In the genomic region with DNA sequence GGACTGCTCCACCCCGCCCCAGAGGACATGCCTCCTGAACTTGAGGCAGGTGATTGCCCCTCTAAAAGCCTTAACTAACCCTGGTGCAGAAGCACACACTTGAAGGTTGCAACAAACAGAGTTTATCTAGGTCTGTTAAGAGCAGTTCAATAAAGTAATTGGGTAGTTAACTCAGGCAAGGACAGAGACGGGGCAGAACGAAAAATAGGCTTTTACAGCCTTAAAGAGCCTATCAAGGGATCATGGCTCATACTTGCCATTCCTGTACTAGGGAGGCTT, we compare ENCODE assay signal across 10 mouse cellular contexts. TPM values are rescaled to one million over a fixed set of nuclear protein-coding genes. Genes with fewer than 3 reads are reported as not detected.
DNase-seq lines count a peak whose midpoint lies in the region; ATAC-seq and TF ChIP-seq lines count a peak whose summit lies in the region.
"Had no signal": no experiment of that assay in that cellular context is flagged by ENCODE, and none has a peak within 500 bp of the region (broad histone marks: within the 10 kb centered on the region; RNA-seq: fewer than 3 reads in every experiment).

No protein-coding gene starts in this region.

- 75% methylated on average over 3 of the region's 3 CpGs for WGBS in heart, embryonic 12.5 days
- WGBS in lung, embryonic 15.5 days: 70% methylated on average over 3 of the region's 3 CpGs
- WGBS in lung, adult 2 months: 49% methylated on average over 3 of the region's 3 CpGs
- 77% methylated on average over 3 of the region's 3 CpGs for WGBS in embryonic facial prominence, embryonic 12.5 days
- WGBS in liver, postnatal 0 days (ENCODE audit: insufficient replicate concordance): 76% methylated on average over 3 of the region's 3 CpGs

- H3K9ac ChIP-seq in heart, embryonic 12.5 days: no peak overlapping the region
- H3K9ac ChIP-seq in lung, embryonic 15.5 days: no peak overlapping the region
- H3K9ac ChIP-seq in embryonic facial prominence, embryonic 12.5 days: no peak overlapping the region
- peak overlapping the region; percentile 60 for H3K9ac ChIP-seq in liver, postnatal 0 days (replicated peaks)

- H3K4me1 ChIP-seq in heart, embryonic 12.5 days (replicated peaks): peaks cover 51% of the 10 kb centered on the region
- H3K4me1 ChIP-seq in lung, embryonic 15.5 days: peaks cover 43% of the 10 kb centered on the region
- H3K4me1 ChIP-seq in lung, adult 2 months (ENCODE audit: control insufficient read depth, insufficient read depth, low read length): peaks cover 13% of the 10 kb centered on the region
- H3K4me1 ChIP-seq in embryonic facial prominence, embryonic 12.5 days: peaks cover 31% of the 10 kb centered on the region
- peaks cover 42% of the 10 kb centered on the region for H3K4me1 ChIP-seq in liver, postnatal 0 days (ENCODE audit: insufficient read depth)

- H3K36me3 ChIP-seq in heart, embryonic 12.5 days: peaks cover 19% of the 10 kb centered on the region
- H3K36me3 ChIP-seq in lung, embryonic 15.5 days: peaks cover 15% of the 10 kb centered on the region
- H3K36me3 ChIP-seq in embryonic facial prominence, embryonic 12.5 days: peaks cover 23% of the 10 kb centered on the region
- H3K36me3 ChIP-seq in liver, postnatal 0 days (replicated peaks; ENCODE audit: insufficient read depth, low read length): peaks cover 13% of the 10 kb centered on the region; the same call in 1 of the 2 replicates

- H3K9me3 ChIP-seq in heart, embryonic 12.5 days (replicated peaks): no peaks in the 10 kb centered on the region
- H3K9me3 ChIP-seq in lung, embryonic 15.5 days: no peaks in the 10 kb centered on the region
- no peaks in the 10 kb centered on the region for H3K9me3 ChIP-seq in embryonic facial prominence, embryonic 12.5 days
- no peaks in the 10 kb centered on the region for H3K9me3 ChIP-seq in liver, postnatal 0 days (ENCODE audit: low read length)

- no peak overlapping the region for H3K4me3 ChIP-seq in heart, embryonic 12.5 days
- H3K4me3 ChIP-seq in lung, embryonic 15.5 days: no peak overlapping the region
- no peak overlapping the region for H3K4me3 ChIP-seq in lung, adult 2 months (replicated peaks; ENCODE audit: extremely low read depth, low read depth, low read length)
- 0 out of 2 replicates have a peak overlapping the region, but pooled peaks have one; percentile 36 for H3K4me3 ChIP-seq in embryonic facial prominence, embryonic 12.5 days
- H3K4me3 ChIP-seq in liver, postnatal 0 days (ENCODE audit: low read depth, low read length): no peak overlapping the region

- H3K27me3 ChIP-seq in heart, embryonic 12.5 days (replicated peaks): no peaks in the 10 kb centered on the region
- H3K27me3 ChIP-seq in lung, embryonic 15.5 days: no peaks in the 10 kb centered on the region
- H3K27me3 ChIP-seq in embryonic facial prominence, embryonic 12.5 days: no peaks in the 10 kb centered on the region
- no peaks in the 10 kb centered on the region for H3K27me3 ChIP-seq in liver, postnatal 0 days (ENCODE audit: insufficient read depth, low read length)

- TF ChIP-seq POLR2A in lung, adult 2 months (IDR thresholded peaks at IDR 0.05; ENCODE audit: borderline replicate concordance, extremely low read depth, low read depth, low read length): no peak

- no peak for ATAC-seq in heart, embryonic 12.5 days (ENCODE audit: insufficient number of reproducible peaks, low FRiP score)
- no peak for ATAC-seq in lung, embryonic 15.5 days (ENCODE audit: borderline replicate concordance, extremely low read depth, low FRiP score, low TSS enrichment)
- no peak for ATAC-seq in embryonic facial prominence, embryonic 12.5 days (ENCODE audit: insufficient number of reproducible peaks, insufficient read depth, low FRiP score, low TSS enrichment)
- ATAC-seq in liver, postnatal 0 days: no peak

- 0 out of 2 replicates have a peak overlapping the region, but pooled peaks have one; percentile 50 for H3K27ac ChIP-seq in heart, embryonic 12.5 days (ENCODE audit: poor library complexity, severe bottlenecking)
- peak overlapping the region; percentile 80 for H3K27ac ChIP-seq in lung, embryonic 15.5 days
- peak overlapping the region; percentile 70 for H3K27ac ChIP-seq in embryonic facial prominence, embryonic 12.5 days
- peak overlapping the region; percentile 52 for H3K27ac ChIP-seq in liver, postnatal 0 days (ENCODE audit: low read depth)

- no peak for TF ChIP-seq EP300 in liver, postnatal 0 days (IDR thresholded peaks at IDR 0.05; ENCODE audit: low read depth)

- no peak for TF ChIP-seq CTCF in lung, adult 2 months (IDR thresholded peaks at IDR 0.05; ENCODE audit: insufficient read depth, low read length)
- no peak for TF ChIP-seq CTCF in liver, postnatal 0 days (IDR thresholded peaks at IDR 0.05; ENCODE audit: low read depth)

- no peak overlapping the region for H3K4me2 ChIP-seq in heart, embryonic 12.5 days
- H3K4me2 ChIP-seq in lung, embryonic 15.5 days: peak overlapping the region; percentile 94; the same call in 1 of the 2 replicates
- 0 out of 2 replicates have a peak overlapping the region, but pooled peaks have one; percentile 52 for H3K4me2 ChIP-seq in embryonic facial prominence, embryonic 12.5 days (replicated peaks)
- H3K4me2 ChIP-seq in liver, postnatal 0 days (ENCODE audit: low read depth, low read length): peak overlapping the region; percentile 98

- no peak for DNase-seq in heart, postnatal 4 days
- DNase-seq in lung, adult 2 months: no peak
- DNase-seq in liver, postnatal 0 days: peak; percentile 12
- no peak for DNase-seq in thymus, postnatal 10 days (ENCODE audit: low spot score in 2 of 2)
- no peak for DNase-seq in yolk sac, embryonic 10.5 days (ENCODE audit: low spot score)
- DNase-seq: cerebellum, postnatal 14 days had no signal

RNA-seq across cellular contexts. Expression of a gene that starts 2.1 kb away (rescaled TPM):
- 21.3 and 22.8 TPM in 2 replicates for polyA plus RNA-seq in heart, embryonic 12.5 days (2016; fragmentation: Nextera tagmentation; extraction: Ambion mirVana)
- total RNA-seq in heart, postnatal 4 days (2021): 10 to 100 TPM; 27.3 to 32.3 TPM
- polyA plus RNA-seq in lung, embryonic 15.5 days (2015; fragmentation: Nextera tagmentation; extraction: Ambion mirVana): 23.5 and 25.2 TPM in 2 replicates
- 34.7 and 39.9 TPM in 2 replicates for polyA plus RNA-seq in lung, adult 2 months (2012; rRNA removed)
- polyA plus RNA-seq in embryonic facial prominence, embryonic 12.5 days (2016; fragmentation: Nextera tagmentation; extraction: Ambion mirVana): 47.1 and 48.6 TPM in 2 replicates
- 6.3 and 8.8 TPM in 2 replicates for polyA plus RNA-seq in liver, postnatal 0 days (2015; fragmentation: Nextera tagmentation; extraction: Ambion mirVana)

RNA-seq across cellular contexts. Expression of a gene that starts 10.7 kb away (rescaled TPM):
- polyA plus RNA-seq in heart, embryonic 12.5 days (2016; fragmentation: Nextera tagmentation; extraction: Ambion mirVana): 2.7 and 3.0 TPM in 2 replicates
- 1 to 10 TPM; 1.4 to 1.5 TPM for total RNA-seq in heart, postnatal 4 days (2021)
- polyA plus RNA-seq in lung, embryonic 15.5 days (2015; fragmentation: Nextera tagmentation; extraction: Ambion mirVana): 3.0 and 3.6 TPM in 2 replicates
- 7.2 and 10.2 TPM in 2 replicates for polyA plus RNA-seq in lung, adult 2 months (2012; rRNA removed)
- 7.7 and 9.8 TPM in 2 replicates for polyA plus RNA-seq in embryonic facial prominence, embryonic 12.5 days (2016; fragmentation: Nextera tagmentation; extraction: Ambion mirVana)
- polyA plus RNA-seq in liver, postnatal 0 days (2015; fragmentation: Nextera tagmentation; extraction: Ambion mirVana): 0.39 and 0.55 TPM in 2 replicates

RNA-seq across cellular contexts. Expression of a gene that starts 14.5 kb away (rescaled TPM):
- polyA plus RNA-seq in heart, embryonic 12.5 days (2016; fragmentation: Nextera tagmentation; extraction: Ambion mirVana): not detected in 2 replicates
- under 1 TPM in 1 of 2 experiments, not detected in 1; 0.23 TPM for total RNA-seq in heart, postnatal 4 days (2021)
- polyA plus RNA-seq in lung, embryonic 15.5 days (2015; fragmentation: Nextera tagmentation; extraction: Ambion mirVana): not detected in 2 replicates
- 0.07 and 0.09 TPM in 2 replicates for polyA plus RNA-seq in lung, adult 2 months (2012; rRNA removed)
- polyA plus RNA-seq in embryonic facial prominence, embryonic 12.5 days (2016; fragmentation: Nextera tagmentation; extraction: Ambion mirVana): not detected in 2 replicates
- not detected in 2 replicates for polyA plus RNA-seq in liver, postnatal 0 days (2015; fragmentation: Nextera tagmentation; extraction: Ambion mirVana)
- total RNA-seq: adrenal gland, adult 18-20 months had no signal

RNA-seq across cellular contexts. Expression of a gene that starts 21.6 kb away (rescaled TPM):
- 0.37 TPM in 1 of 2 replicates, not detected in the other for polyA plus RNA-seq in heart, embryonic 12.5 days (2016; fragmentation: Nextera tagmentation; extraction: Ambion mirVana)
- total RNA-seq in heart, postnatal 4 days (2021): not detected
- 2.2 and 2.4 TPM in 2 replicates for polyA plus RNA-seq in lung, embryonic 15.5 days (2015; fragmentation: Nextera tagmentation; extraction: Ambion mirVana)
- polyA plus RNA-seq in lung, adult 2 months (2012; rRNA removed): 0.39 and 0.60 TPM in 2 replicates
- 0.13 and 0.18 TPM in 2 replicates for polyA plus RNA-seq in embryonic facial prominence, embryonic 12.5 days (2016; fragmentation: Nextera tagmentation; extraction: Ambion mirVana)
- polyA plus RNA-seq in liver, postnatal 0 days (2015; fragmentation: Nextera tagmentation; extraction: Ambion mirVana): 61.0 and 84.0 TPM in 2 replicates
- total RNA-seq: adrenal gland, adult 18-20 months had no signal

RNA-seq across cellular contexts. Expression of a gene that starts 22.4 kb away (rescaled TPM):
- 33.2 TPM in 2 replicates for polyA plus RNA-seq in heart, embryonic 12.5 days (2016; fragmentation: Nextera tagmentation; extraction: Ambion mirVana)
- total RNA-seq in heart, postnatal 4 days (2021): 10 to 100 TPM; 57.3 to 62.5 TPM
- 34.3 and 34.6 TPM in 2 replicates for polyA plus RNA-seq in lung, embryonic 15.5 days (2015; fragmentation: Nextera tagmentation; extraction: Ambion mirVana)
- polyA plus RNA-seq in lung, adult 2 months (2012; rRNA removed): 69.3 and 76.1 TPM in 2 replicates
- polyA plus RNA-seq in embryonic facial prominence, embryonic 12.5 days (2016; fragmentation: Nextera tagmentation; extraction: Ambion mirVana): 51.8 and 56.5 TPM in 2 replicates
- 6.9 and 7.1 TPM in 2 replicates for polyA plus RNA-seq in liver, postnatal 0 days (2015; fragmentation: Nextera tagmentation; extraction: Ambion mirVana)
